Mouse (Mus musculus): ENCODE results near the gene Mrs2. TPM values are rescaled to one million over a fixed set of nuclear protein-coding genes. Genes with fewer than 3 reads are reported as not detected.

Mrs2 gene
- total RNA-seq, 2 experiments from 2014 or later: 55.0 to 61.9 TPM

Other genes with a start within 250 kb of the Mrs2 start
- gene BC005537, start 218.7 kb downstream of the Mrs2 start, total RNA-seq (2021): 100 to 1,000 TPM; 136 to 142 TPM
- gene Acot13, start 188.8 kb downstream of the Mrs2 start, total RNA-seq (2021): 100 to 1,000 TPM; 119 to 124 TPM
- gene Tdp2, start 188.7 kb downstream of the Mrs2 start, total RNA-seq (2021): 10 to 100 TPM; 19.5 to 20.1 TPM
- gene D130043K22Rik, start 175.2 kb downstream of the Mrs2 start, total RNA-seq (2021): 10 to 100 TPM; 24.6 to 26.1 TPM
- 10 to 100 TPM; 62.0 to 68.8 TPM for gene Aldh5a1, start 82.7 kb downstream of the Mrs2 start, total RNA-seq (2021)
- gene Gpld1, start 77.2 kb downstream of the Mrs2 start, total RNA-seq (2021): 10 to 100 TPM; 22.1 to 24.3 TPM
- 10 to 100 TPM; 12.2 to 14.3 TPM for gene Dcdc2a, start 35.6 kb upstream of the Mrs2 start, total RNA-seq (2021)

All from layer of hippocampus, adult 18-20 months (tissue).